Mouse (Mus musculus) kidney, adult 2 months (tissue): ENCODE measurements around the gene Angel2. TPM values are rescaled to one million over a fixed set of nuclear protein-coding genes. Genes with fewer than 3 reads are reported as not detected.

Experiments used
- DNase-seq: peaks from one replicate; pipeline ENCODE4 v3.0.0; 2021
- H3K27ac ChIP-seq: fragments of 200-500 bp; 2 replicates; pipeline ENCODE4 v1.5.1; 2012; ENCODE audit warnings: low read depth, low read length, control low read depth, inconsistent platforms; ENCODE audit not compliant: insufficient read depth
- H3K27me3 ChIP-seq: fragments of 200-500 bp; replicated peaks from 2 replicates; pipeline ENCODE4 v1.6.1; 2012; ENCODE audit warnings: mild to moderate bottlenecking, moderate library complexity, low read length, inconsistent platforms; ENCODE audit not compliant: control insufficient read depth, insufficient read depth
- H3K36me3 ChIP-seq: fragments of 200-500 bp; 2 replicates; pipeline ENCODE4 v1.6.1; 2012; ENCODE audit warnings: mild to moderate bottlenecking, moderate library complexity, low read length, inconsistent platforms; ENCODE audit not compliant: control insufficient read depth, insufficient read depth
- H3K4me1 ChIP-seq: fragments of 200-500 bp; 2 replicates; pipeline ENCODE4 v1.6.1; 2011; ENCODE audit warnings: low read length; ENCODE audit not compliant: control insufficient read depth, insufficient read depth
- H3K4me3 ChIP-seq: fragments of 200-500 bp; 2 replicates; pipeline ENCODE4 v1.5.1; 2011; ENCODE audit warnings: mild to moderate bottlenecking, low read depth, low read length, control low read depth; ENCODE audit not compliant: insufficient read depth
- CTCF ChIP-seq: fragments of 200-500 bp; conservative IDR thresholded peaks from 2 replicates; pipeline ENCODE4 v1.5.1; 2011; ENCODE audit warnings: low read depth, mild to moderate bottlenecking, control low read depth, low read length, moderate library complexity, mixed read lengths; ENCODE audit not compliant: insufficient read depth, insufficient read length
- POLR2A ChIP-seq: fragments of 200-500 bp; IDR thresholded peaks from one replicate; pipeline ENCODE4 v1.6.1; 2011; ENCODE audit warnings: low read depth, low read length, control low read depth
- WGBS: fragments of 180-500 bp; shearing (Covaris S2); methylation state at CpG from one replicate; pipeline ENCODE4 v1.1.7; 2018; 5-methylcytosine and 5-hydroxymethylcytosine counted together
- polyA plus RNA-seq: library from polyadenylated mRNA; depleted of rRNA; stranded (reverse); fragments of >200 nt; gene quantifications from 2 replicates; pipeline ENCODE4 v1.2.3, GENCODE M21; 2012; rRNA removed

The Angel2 gene
- polyA plus RNA-seq, 1 experiment: 26.6 TPM

GRCm38 (mm10) chr1:190980470-190980869 is 55.6 kb downstream of the Angel2 start:
- Histone ChIP-seq H3K36me3 (no peaks in the 10 kb centered on the region), H3K27me3 (no peaks in the 10 kb centered on the region), H3K27ac (no peak overlapping the region), H3K4me3 (no peak overlapping the region), H3K4me1 (no peaks in the 10 kb centered on the region)
- no peak for DNase-seq
- TF ChIP-seq POLR2A (no peak), CTCF (no peak)
- WGBS: 73% methylated on average over 1 of the region's 1 CpGs

GRCm38 (mm10) chr1:190981412-190981811 is 56.5 kb downstream of the Angel2 start:
- Histone ChIP-seq H3K27me3 (no peaks in the 10 kb centered on the region), H3K4me1 (no peaks in the 10 kb centered on the region), H3K27ac (no peak overlapping the region), H3K4me3 (no peak overlapping the region), H3K36me3 (no peaks in the 10 kb centered on the region)
- no peak for TF ChIP-seq POLR2A
- no peak for TF ChIP-seq CTCF
- DNase-seq: no peak
- 86% methylated on average over 4 of the region's 4 CpGs for WGBS

GRCm38 (mm10) chr1:190989437-190990082 is 64.6 kb downstream of the Angel2 start:
- no peaks in the 10 kb centered on the region for H3K36me3 ChIP-seq
- no peaks in the 10 kb centered on the region for H3K4me1 ChIP-seq
- H3K4me3 ChIP-seq: no peak overlapping the region
- WGBS: 78% methylated on average over 9 of the region's 9 CpGs
- TF ChIP-seq POLR2A (no peak), CTCF (peak; percentile 37)
- DNase-seq: no peak
- no peak overlapping the region for H3K27ac ChIP-seq
- no peaks in the 10 kb centered on the region for H3K27me3 ChIP-seq

- peak; percentile 91 for DNase-seq
- TF ChIP-seq CTCF (no peak), POLR2A (no peak)
- H3K27me3 ChIP-seq: no peaks in the 10 kb centered on the region
- WGBS: 14% methylated on average over 7 of the region's 7 CpGs
- no peaks in the 10 kb centered on the region for H3K36me3 ChIP-seq
- H3K27ac ChIP-seq: no peak overlapping the region
- H3K4me3 ChIP-seq: no peak overlapping the region
- no peaks in the 10 kb centered on the region for H3K4me1 ChIP-seq
Measured at GRCm38 (mm10) chr1:190995548-190995947, 70.6 kb downstream of the Angel2 start.

GRCm38 (mm10) chr1:190996346-190996877 is 71.5 kb downstream of the Angel2 start:
- Histone ChIP-seq H3K4me3 (no peak overlapping the region), H3K27me3 (no peaks in the 10 kb centered on the region), H3K36me3 (no peaks in the 10 kb centered on the region), H3K4me1 (no peaks in the 10 kb centered on the region), H3K27ac (no peak overlapping the region)
- no peak for TF ChIP-seq CTCF
- no peak for TF ChIP-seq POLR2A
- no peak for DNase-seq
- WGBS: 69% methylated on average over 6 of the region's 6 CpGs

Other genes with a start within 250 kb of the Angel2 start
- 5.8 and 8.3 TPM in 2 replicates for gene Rps6kc1, start 13.3 kb upstream of the Angel2 start, polyA plus RNA-seq
- gene Vash2, start 54.2 kb downstream of the Angel2 start, polyA plus RNA-seq: 0.15 and 0.22 TPM in 2 replicates
- 10.8 and 16.1 TPM in 2 replicates for gene Flvcr1, start 101.0 kb downstream of the Angel2 start, polyA plus RNA-seq
- not detected in 2 replicates for gene Spata45, start 111.5 kb downstream of the Angel2 start, polyA plus RNA-seq
- 8.1 and 10.4 TPM in 2 replicates for gene Tatdn3, start 137.8 kb downstream of the Angel2 start, polyA plus RNA-seq
- 0.31 and 0.43 TPM in 2 replicates for gene Nsl1, start 137.9 kb downstream of the Angel2 start, polyA plus RNA-seq
- 4.1 and 4.9 TPM in 2 replicates for gene Batf3, start 172.7 kb downstream of the Angel2 start, polyA plus RNA-seq
- gene Fam71a, start 239.7 kb downstream of the Angel2 start, polyA plus RNA-seq: not detected in 2 replicates